In the genomic region with DNA sequence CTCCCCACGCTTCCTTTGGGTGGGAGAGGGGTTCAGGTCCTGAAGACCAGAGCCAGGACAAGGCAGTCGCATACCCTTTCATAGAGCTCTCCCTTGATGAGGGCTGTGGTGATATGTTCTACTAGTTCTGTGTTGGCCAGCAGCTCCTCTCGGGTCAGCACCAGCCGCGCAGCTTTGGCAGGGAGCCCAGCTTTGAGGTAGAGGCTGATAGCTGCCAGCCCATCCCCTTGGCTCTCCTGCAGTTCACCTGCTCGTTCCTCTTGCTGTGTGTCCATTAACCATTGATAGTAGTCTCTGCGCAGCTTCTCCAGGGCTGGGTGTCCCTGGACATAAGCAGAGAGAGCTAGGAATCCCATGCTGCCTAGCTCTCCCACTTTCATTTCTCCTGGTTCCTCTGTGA, we compare ENCODE assay signal across 22 mouse cellular contexts. TPM values are rescaled to one million over a fixed set of nuclear protein-coding genes. Genes with fewer than 3 reads are reported as not detected.
DNase-seq lines count a peak whose midpoint lies in the region; ATAC-seq and TF ChIP-seq lines count a peak whose summit lies in the region.
"Had no signal": no experiment of that assay in that cellular context is flagged by ENCODE, and none has a peak within 500 bp of the region (broad histone marks: within the 10 kb centered on the region; RNA-seq: fewer than 3 reads in every experiment).

No protein-coding gene starts in this region.

- WGBS in heart, embryonic 11.5 days (ENCODE audit: insufficient replicate concordance) = 86% methylated on average over 7 of the region's 7 CpGs

- no peaks in the 10 kb centered on the region for H3K9me3 ChIP-seq in heart, embryonic 11.5 days (replicated peaks; ENCODE audit: control insufficient read depth, low read length)
- H3K9me3 ChIP-seq: embryonic facial prominence, embryonic 13.5 days; forebrain, embryonic 12.5 days; heart, embryonic 13.5 days; hindbrain, embryonic 10.5 days; intestine, embryonic 15.5 days had no signal

- H3K27ac ChIP-seq in gastrocnemius, adult 2 months = no peak overlapping the region
- H3K27ac ChIP-seq in heart, embryonic 11.5 days (ENCODE audit: low read depth, low read length) = no peak overlapping the region
- H3K27ac ChIP-seq: embryonic facial prominence, embryonic 13.5 days; forebrain, embryonic 12.5 days; heart, embryonic 13.5 days; hindbrain, embryonic 10.5 days; hindbrain, embryonic 14.5 days; intestine, embryonic 15.5 days had no signal

- no peaks in the 10 kb centered on the region for H3K27me3 ChIP-seq in heart, embryonic 11.5 days (ENCODE audit: control insufficient read depth, insufficient read depth, low read length)
- H3K27me3 ChIP-seq: CH12.LX; embryonic facial prominence, embryonic 13.5 days; forebrain, embryonic 12.5 days; heart, embryonic 13.5 days; intestine, embryonic 15.5 days; Patski had no signal

- H3K4me3 ChIP-seq in gastrocnemius, adult 2 months = no peak overlapping the region
- no peak overlapping the region for H3K4me3 ChIP-seq in heart, embryonic 11.5 days (ENCODE audit: low read depth, low read length)
- H3K4me3 ChIP-seq: embryonic facial prominence, embryonic 13.5 days; forebrain, embryonic 12.5 days; heart, embryonic 13.5 days; intestine, embryonic 15.5 days had no signal

- no peaks in the 10 kb centered on the region for H3K4me1 ChIP-seq in heart, embryonic 11.5 days (ENCODE audit: control insufficient read depth, insufficient read depth, low read length)
- H3K4me1 ChIP-seq: embryonic facial prominence, embryonic 13.5 days; forebrain, embryonic 12.5 days; heart, embryonic 13.5 days; hindbrain, embryonic 10.5 days; intestine, embryonic 15.5 days had no signal

- intact Hi-C loops in gastrocnemius, adult 2 months (cut with DNase I) = no loop called here
- intact Hi-C loops in gastrocnemius, postnatal 36 days (cut with DNase I) = no loop called here

- peaks cover 13% of the 10 kb centered on the region for H3K36me3 ChIP-seq in heart, embryonic 11.5 days (ENCODE audit: control insufficient read depth, insufficient read depth, low read length)

- ATAC-seq in heart, embryonic 11.5 days (replicated peaks; ENCODE audit: insufficient number of reproducible peaks, low FRiP score, low TSS enrichment) = no peak
- ATAC-seq: activated CD4-positive, CD25-positive, alpha-beta regulatory T cell, adult 4 months; forebrain, embryonic 16.5 days; intestine, embryonic 15.5 days; Patski had no signal

- TF ChIP-seq CTCF in gastrocnemius, adult 2 months (IDR thresholded peaks at IDR 0.05) = no peak

- no peak overlapping the region for H3K4me2 ChIP-seq in heart, embryonic 11.5 days
- H3K4me2 ChIP-seq: embryonic facial prominence, embryonic 13.5 days; forebrain, embryonic 12.5 days; heart, embryonic 13.5 days; hindbrain, embryonic 14.5 days; intestine, embryonic 15.5 days had no signal

- no peak overlapping the region for H3K9ac ChIP-seq in heart, embryonic 11.5 days (ENCODE audit: low read depth, low read length)
- H3K9ac ChIP-seq: embryonic facial prominence, embryonic 13.5 days; forebrain, embryonic 12.5 days; heart, embryonic 13.5 days; hindbrain, embryonic 14.5 days; intestine, embryonic 15.5 days had no signal

- DNase-seq in cerebellum, adult 9-10 months = peak; percentile 31
- DNase-seq in cerebellum, adult 9-11 months = no peak
- peak; percentile 62 for DNase-seq in gastrocnemius, adult 2 months
- no peak for DNase-seq in gastrocnemius, postnatal 36 days
- DNase-seq in heart, postnatal 4 days = peak; percentile 50
- DNase-seq in thymus, postnatal 0 days (ENCODE audit: low spot score) = no peak
- DNase-seq: adrenal gland, postnatal 14 days; gastrocnemius, postnatal 14 days; kidney, adult 18-20 months had no signal

RNA-seq across cellular contexts. Expression of gene Krtcap3, which starts 14.6 kb away (rescaled TPM):
- 1 to 10 TPM; 1.5 to 2.0 TPM for total RNA-seq in gastrocnemius, adult 2 months (2021)
- 1 to 10 TPM in 1 of 2 experiments, under 1 TPM in 1; 0.81 to 1.6 TPM for total RNA-seq in gastrocnemius, postnatal 36 days (2021)
- 1 to 10 TPM; 2.4 to 3.1 TPM for total RNA-seq in heart, postnatal 4 days (2021)
- polyA plus RNA-seq in heart, embryonic 11.5 days (2014; fragmentation: Nextera tagmentation; extraction: Ambion mirVana) = 7.1 and 7.7 TPM in 2 replicates
- polyA plus RNA-seq in thymus, postnatal 0 days (2015; fragmentation: Nextera tagmentation; extraction: Ambion mirVana) = 21.8 and 23.9 TPM in 2 replicates

RNA-seq across cellular contexts. Expression of gene Ift172, which starts 24.8 kb away (rescaled TPM):
- 10 to 100 TPM; 26.0 to 34.8 TPM for total RNA-seq in gastrocnemius, adult 2 months (2021)
- total RNA-seq in gastrocnemius, postnatal 36 days (2021) = 10 to 100 TPM; 20.3 to 26.3 TPM
- 10 to 100 TPM; 27.1 to 38.4 TPM for total RNA-seq in heart, postnatal 4 days (2021)
- polyA plus RNA-seq in heart, embryonic 11.5 days (2014; fragmentation: Nextera tagmentation; extraction: Ambion mirVana) = 22.7 and 30.7 TPM in 2 replicates
- 10.6 and 12.9 TPM in 2 replicates for polyA plus RNA-seq in thymus, postnatal 0 days (2015; fragmentation: Nextera tagmentation; extraction: Ambion mirVana)

RNA-seq across cellular contexts. Expression of gene Gm9970, which starts 25.1 kb away (rescaled TPM):
- total RNA-seq in gastrocnemius, adult 2 months (2021) = not detected
- total RNA-seq in gastrocnemius, postnatal 36 days (2021) = not detected
- not detected for total RNA-seq in heart, postnatal 4 days (2021)
- 0.53 and 0.59 TPM in 2 replicates for polyA plus RNA-seq in heart, embryonic 11.5 days (2014; fragmentation: Nextera tagmentation; extraction: Ambion mirVana)
- 0.64 and 0.67 TPM in 2 replicates for polyA plus RNA-seq in thymus, postnatal 0 days (2015; fragmentation: Nextera tagmentation; extraction: Ambion mirVana)
- total RNA-seq: adrenal gland, postnatal 14 days; CH12.LX; gastrocnemius, postnatal 14 days; granulocyte monocyte progenitor cell, adult 5-6 weeks had no signal
- polyA plus RNA-seq: activated CD4-positive, CD25-positive, alpha-beta regulatory T cell, adult 4 months; embryonic facial prominence, embryonic 13.5 days; frontal cortex, adult 2 months; intestine, embryonic 15.5 days had no signal

RNA-seq across cellular contexts. Expression of gene Nrbp1, which starts 25.4 kb away (rescaled TPM):
- 10 to 100 TPM; 51.3 to 58.5 TPM for total RNA-seq in gastrocnemius, adult 2 months (2021)
- total RNA-seq in gastrocnemius, postnatal 36 days (2021) = 10 to 100 TPM; 51.1 to 60.0 TPM
- 10 to 100 TPM; 88.1 to 90.0 TPM for total RNA-seq in heart, postnatal 4 days (2021)
- polyA plus RNA-seq in heart, embryonic 11.5 days (2014; fragmentation: Nextera tagmentation; extraction: Ambion mirVana) = 124 and 141 TPM in 2 replicates
- 109 and 116 TPM in 2 replicates for polyA plus RNA-seq in thymus, postnatal 0 days (2015; fragmentation: Nextera tagmentation; extraction: Ambion mirVana)

RNA-seq across cellular contexts. Expression of gene Fndc4, which starts 29.8 kb away (rescaled TPM):
- 1 to 10 TPM; 1.2 to 3.2 TPM for total RNA-seq in gastrocnemius, adult 2 months (2021)
- total RNA-seq in gastrocnemius, postnatal 36 days (2021) = 1 to 10 TPM in 1 of 2 experiments, under 1 TPM in 1; 0.74 to 1.3 TPM
- total RNA-seq in heart, postnatal 4 days (2021) = 1 to 10 TPM; 6.6 to 7.8 TPM
- 22.3 and 28.5 TPM in 2 replicates for polyA plus RNA-seq in heart, embryonic 11.5 days (2014; fragmentation: Nextera tagmentation; extraction: Ambion mirVana)
- 2.0 and 2.5 TPM in 2 replicates for polyA plus RNA-seq in thymus, postnatal 0 days (2015; fragmentation: Nextera tagmentation; extraction: Ambion mirVana)
- total RNA-seq: granulocyte monocyte progenitor cell, adult 5-6 weeks had no signal
- polyA plus RNA-seq: activated CD4-positive, CD25-positive, alpha-beta regulatory T cell, adult 4 months had no signal

Comparison
In these comparisons a context has a peak if more than half of its experiments do, and no peak if none do; other contexts are left out.
1. DNase-seq: peak in cerebellum, adult 9-10 months (single experiment), gastrocnemius, adult 2 months (single experiment) and heart, postnatal 4 days (single experiment); none in cerebellum, adult 9-11 months (single experiment), gastrocnemius, postnatal 36 days (0 of 2) and thymus, postnatal 0 days (single experiment).